ENCODE assay signal across 11 mouse cellular contexts in the genomic region with DNA sequence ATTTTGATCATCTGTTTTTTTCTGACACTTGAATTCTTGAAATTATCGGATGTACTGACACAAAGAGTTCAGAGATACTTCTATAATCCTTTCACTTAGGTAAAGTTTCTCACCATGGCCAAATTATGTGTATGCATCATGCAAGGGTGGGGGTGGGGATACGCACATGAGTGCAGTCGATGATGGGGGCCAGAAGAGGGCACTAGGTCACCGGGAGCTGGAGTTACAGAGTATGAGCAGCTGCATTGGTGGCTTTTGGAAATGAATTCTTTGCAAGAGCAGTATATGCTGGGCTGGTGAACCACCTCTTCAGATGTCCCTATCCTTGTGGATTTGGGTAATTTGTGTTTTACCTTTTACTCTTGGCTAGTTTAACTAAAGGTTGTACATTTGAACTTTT. TPM values are rescaled to one million over a fixed set of nuclear protein-coding genes. Genes with fewer than 3 reads are reported as not detected.
DNase-seq lines count a peak whose midpoint lies in the region; TF ChIP-seq lines count a peak whose summit lies in the region.
"Had no signal": no experiment of that assay in that cellular context is flagged by ENCODE, and none has a peak within 500 bp of the region (broad histone marks: within the 10 kb centered on the region; RNA-seq: fewer than 3 reads in every experiment).

No protein-coding gene starts in this region.

- no peak overlapping the region for H3K9ac ChIP-seq in heart, adult 2 months (ENCODE audit: low read depth, low read length)
- H3K9ac ChIP-seq: liver, embryonic 15.5 days had no signal

- H3K4me1 ChIP-seq in heart, adult 2 months (ENCODE audit: control insufficient read depth, insufficient read depth, low read length): no peaks in the 10 kb centered on the region
- no peaks in the 10 kb centered on the region for H3K4me1 ChIP-seq in embryonic fibroblast, embryonic 13.5 days (ENCODE audit: control insufficient read depth, insufficient read depth, low read length)
- H3K4me1 ChIP-seq: liver, embryonic 15.5 days; megakaryocyte, embryonic 14.5 days had no signal

- no peaks in the 10 kb centered on the region for H3K27me3 ChIP-seq in heart, adult 2 months (ENCODE audit: control insufficient read depth, insufficient read depth, low read length)
- H3K27me3 ChIP-seq: liver, embryonic 15.5 days; megakaryocyte, embryonic 14.5 days had no signal

- no peak overlapping the region for H3K4me3 ChIP-seq in heart, adult 2 months
- no peak overlapping the region for H3K4me3 ChIP-seq in left cerebral cortex, adult 2 months
- no peak overlapping the region for H3K4me3 ChIP-seq in embryonic fibroblast, embryonic 13.5 days (ENCODE audit: insufficient read depth, low read length)
- H3K4me3 ChIP-seq: liver, embryonic 15.5 days; megakaryocyte, embryonic 14.5 days; myocyte had no signal

- no peak overlapping the region for H3K27ac ChIP-seq in heart, adult 2 months
- no peak overlapping the region for H3K27ac ChIP-seq in left cerebral cortex, adult 2 months
- H3K27ac ChIP-seq in embryonic fibroblast, embryonic 13.5 days (ENCODE audit: insufficient read depth, low read length): no peak overlapping the region
- H3K27ac ChIP-seq: liver, embryonic 15.5 days had no signal

- TF ChIP-seq EP300 in heart, adult 2 months (IDR thresholded peaks at IDR 0.05; ENCODE audit: insufficient read depth, low read depth, low read length): no peak

- H3K79me2 ChIP-seq in heart, adult 2 months (replicated peaks; ENCODE audit: control insufficient read depth, insufficient read depth, low read length): no peaks in the 10 kb centered on the region

- no peak for DNase-seq in heart, adult 2 months
- no peak for DNase-seq in heart, postnatal 14 days
- DNase-seq in left cerebral cortex, adult 2 months (ENCODE audit: extremely low spot score in 1 of 2, low spot score in 2 of 2): no peak
- DNase-seq in left cerebral cortex, adult 9 months (ENCODE audit: low spot score in 2 of 2): no peak
- peak; percentile 39 for DNase-seq in A20 (ENCODE audit: low read depth, low spot score)
- DNase-seq in neural tube, embryonic 10.5 days (ENCODE audit: extremely low spot score, low spot score): no peak
- no peak for DNase-seq in cerebellum, adult 11 months

- intact Hi-C loops in heart, adult 2 months (cut with DNase I): no loop called here
- intact Hi-C loops in heart, postnatal 14 days (cut with DNase I): no loop called here
- intact Hi-C loops in left cerebral cortex, adult 2 months (cut with DNase I): no loop called here

- TF ChIP-seq POLR2A in heart, adult 2 months (IDR thresholded peaks at IDR 0.05; ENCODE audit: insufficient read depth, low read depth, low read length): no peak
- TF ChIP-seq POLR2A in embryonic fibroblast, embryonic 13.5 days (IDR thresholded peaks at IDR 0.05; ENCODE audit: low read depth, low read length): no peak

- no peaks in the 10 kb centered on the region for H3K36me3 ChIP-seq in heart, adult 2 months (ENCODE audit: control insufficient read depth, insufficient read depth, low read length)
- H3K36me3 ChIP-seq: liver, embryonic 15.5 days had no signal

- 86% methylated on average over 4 of the region's 4 CpGs for WGBS in heart, adult 2 months

- peak; percentile 43 for TF ChIP-seq CTCF in heart, adult 2 months (IDR thresholded peaks at IDR 0.05)
- TF ChIP-seq CTCF in left cerebral cortex, adult 2 months (IDR thresholded peaks at IDR 0.05): peak; percentile 8
- TF ChIP-seq CTCF in embryonic fibroblast, embryonic 13.5 days (IDR thresholded peaks at IDR 0.05; ENCODE audit: borderline replicate concordance, insufficient read depth, low read length): 0 out of 2 replicates have a peak, but pooled peaks have one; percentile 17

RNA-seq across cellular contexts. Expression of a gene that starts 31.6 kb away (rescaled TPM):
- 1 to 10 TPM in 1 of 2 experiments, under 1 TPM in 1; 0.37 to 2.2 TPM for total RNA-seq in heart, adult 2 months (2021)
- 0.25 and 0.47 TPM in 2 replicates for polyA plus RNA-seq in heart, adult 2 months (2012; rRNA removed)
- 1 to 10 TPM; 1.6 to 1.8 TPM for total RNA-seq in heart, postnatal 14 days (2021)
- total RNA-seq in left cerebral cortex, adult 2 months (2021): 1 to 10 TPM; 5.9 to 6.2 TPM
- 12.3 and 16.0 TPM in 2 replicates for polyA plus RNA-seq in embryonic fibroblast, embryonic 13.5 days (2011; ENCODE audit: insufficient read length, low read depth, missing spikeins)
- polyA plus RNA-seq: myocyte had no signal
